Mouse (Mus musculus) layer of hippocampus, adult 18-20 months (tissue): Measurements from ENCODE around the gene Gm28363. TPM values are rescaled to one million over a fixed set of nuclear protein-coding genes. Genes with fewer than 3 reads are reported as not detected.
"Not testable (repeated sequence)": the region's sequence is repeated elsewhere in the genome, so short reads cannot be mapped to it uniquely, and the experiment has no call there.

ENCODE experiments used
- DNase-seq, 2 experiments: peaks; one replicate each; pipeline ENCODE4 v3.0.0; 2022; ENCODE audit warnings: low spot score in 2 of 2
- long read RNA-seq: library from polyadenylated mRNA; stranded (forward); transcript quantifications from one replicate; pipeline ENCODE4 v2.0.0, GENCODE M21; 2021
- total RNA-seq, 2 experiments: library from RNA; stranded (reverse); gene quantifications; 2 replicates each; pipeline ENCODE4 v1.2.3; 2021

Gm28363 gene
- total RNA-seq: not detected
- long read RNA-seq: 0 reads

- DNase-seq: not testable (repeated sequence)
Measured at GRCm38 (mm10) chr1:117696831-117697230, at the start of gene Gm28363. Gene Gm28363, plus strand, starts transcription at chr1:117697131.

- DNase-seq: not testable (repeated sequence)
Measured at GRCm38 (mm10) chr1:117650236-117650635, 46.7 kb upstream of the Gm28363 start.

Other genes starting within 250 kb of the Gm28363 start
- not detected for gene B020011L13Rik, start 84.0 kb downstream of the Gm28363 start, total RNA-seq
- not detected for gene Gm28360, start 132.9 kb downstream of the Gm28363 start, total RNA-seq
- not detected for gene Gm28168, start 230.9 kb downstream of the Gm28363 start, total RNA-seq